Mouse (Mus musculus) stomach, postnatal 0 days (tissue): ENCODE results near the gene Wdr35. TPM values are rescaled to one million over a fixed set of nuclear protein-coding genes. Genes with fewer than 3 reads are reported as not detected.

ENCODE experiments used
- ATAC-seq: fragments of 200-750 bp; cut with Nextera tagmentation; 2 replicates; pipeline ENCODE4 v1.8.0; 2017; ENCODE audit not compliant: low FRiP score, low TSS enrichment
- DNase-seq: peaks from one replicate; pipeline ENCODE4 v3.0.0-alpha.2; 2016; ENCODE audit warnings: low spot score
- H3K27ac ChIP-seq: fragments of 300-500 bp; sonication (generic); replicated peaks from 2 replicates; pipeline ENCODE4 v1.5.1; 2014; ENCODE audit warnings: mild to moderate bottlenecking, control low read depth
- H3K27me3 ChIP-seq: fragments of 300-500 bp; sonication (generic); 2 replicates; pipeline ENCODE4 v1.6.1; 2014; ENCODE audit warnings: low read length; ENCODE audit not compliant: control insufficient read depth, insufficient read depth
- H3K36me3 ChIP-seq: fragments of 300-500 bp; sonication (generic); 2 replicates; pipeline ENCODE4 v1.6.1; 2014; ENCODE audit warnings: low read length, mixed read lengths; ENCODE audit not compliant: control insufficient read depth, insufficient read depth
- H3K4me1 ChIP-seq: fragments of 300-500 bp; sonication (generic); replicated peaks from 2 replicates; pipeline ENCODE4 v1.6.1; 2014; ENCODE audit warnings: antibody characterized with exemption; ENCODE audit not compliant: control insufficient read depth, insufficient read depth
- H3K4me2 ChIP-seq: fragments of 300-500 bp; sonication (generic); replicated peaks from 2 replicates; pipeline ENCODE4 v1.6.1; 2014; ENCODE audit warnings: low read depth, mild to moderate bottlenecking, control low read depth, moderate library complexity
- H3K4me3 ChIP-seq: fragments of 300-500 bp; sonication (generic); 2 replicates; pipeline ENCODE4 v1.5.1; 2014; ENCODE audit warnings: low read depth, low read length, control low read depth
- H3K9ac ChIP-seq: fragments of 300-500 bp; sonication (generic); 2 replicates; pipeline ENCODE4 v1.6.1; 2014; ENCODE audit warnings: mild to moderate bottlenecking, low read length, control low read depth, mixed read lengths
- H3K9me3 ChIP-seq: fragments of 300-500 bp; sonication (generic); 2 replicates; pipeline ENCODE4 v1.6.1; 2016; ENCODE audit warnings: low read length; ENCODE audit not compliant: control insufficient read depth
- CTCF ChIP-seq: IDR thresholded peaks from 2 replicates; pipeline ENCODE4 v1.5.1; 2016; ENCODE audit warnings: antibody characterized with exemption, low read depth, mild to moderate bottlenecking, moderate library complexity
- EP300 ChIP-seq: optimal IDR thresholded peaks from 2 replicates; pipeline ENCODE3; 2016; ENCODE audit warnings: antibody characterized with exemption
- WGBS: fragments of 180-500 bp; shearing (Covaris S2); extraction: QIAGEN DNeasy Blood & Tissue Kit; methylation state at CpG from one replicate; pipeline ENCODE4 v1.1.7; 2014; 5-methylcytosine and 5-hydroxymethylcytosine counted together
- polyA plus RNA-seq: library from polyadenylated mRNA; unstranded; fragments of >200 nt; fragmentation: Nextera tagmentation; extraction: Ambion mirVana; gene quantifications from 2 replicates; pipeline ENCODE4 v1.2.1, GENCODE M21; 2015

The Wdr35 gene
- polyA plus RNA-seq, 1 experiment from 2014 or later, result 4.8 TPM

- no peak overlapping the region for H3K4me2 ChIP-seq
- H3K27ac ChIP-seq, result no peak overlapping the region
- ATAC-seq (no peak), DNase-seq (no peak)
- no peaks in the 10 kb centered on the region for H3K9me3 ChIP-seq
- no peaks in the 10 kb centered on the region for H3K27me3 ChIP-seq
- TF ChIP-seq EP300 (no peak), CTCF (no peak)
- no peak overlapping the region for H3K9ac ChIP-seq
- no peak overlapping the region for H3K4me3 ChIP-seq
- H3K4me1 ChIP-seq, result no peaks in the 10 kb centered on the region
- H3K36me3 ChIP-seq, result no peaks in the 10 kb centered on the region
- WGBS, result 46% methylated on average over 11 of the region's 11 CpGs
Observed at GRCm38 (mm10) chr12:9055269-9055668, 81.6 kb downstream of the Wdr35 start.

- TF ChIP-seq EP300 (no peak), CTCF (no peak)
- Histone ChIP-seq H3K9ac (no peak overlapping the region), H3K36me3 (no peaks in the 10 kb centered on the region), H3K27me3 (no peaks in the 10 kb centered on the region), H3K27ac (no peak overlapping the region), H3K4me2 (no peak overlapping the region), H3K4me3 (no peak overlapping the region), H3K4me1 (no peaks in the 10 kb centered on the region), H3K9me3 (no peaks in the 10 kb centered on the region)
- no peak for DNase-seq
- no peak for ATAC-seq
- WGBS, result 73% methylated on average over 3 of the region's 3 CpGs
Observed at GRCm38 (mm10) chr12:9059502-9059901, 85.8 kb downstream of the Wdr35 start.

- Histone ChIP-seq H3K4me1 (no peaks in the 10 kb centered on the region), H3K9me3 (no peaks in the 10 kb centered on the region), H3K36me3 (no peaks in the 10 kb centered on the region), H3K27ac (no peak overlapping the region), H3K27me3 (no peaks in the 10 kb centered on the region), H3K9ac (no peak overlapping the region), H3K4me3 (no peak overlapping the region), H3K4me2 (no peak overlapping the region)
- TF ChIP-seq EP300 (no peak), CTCF (no peak)
- ATAC-seq, result no peak
- 76% methylated on average over 9 of the region's 9 CpGs for WGBS
- no peak for DNase-seq
Observed at GRCm38 (mm10) chr12:9059965-9060364, 86.3 kb downstream of the Wdr35 start.

DNA sequence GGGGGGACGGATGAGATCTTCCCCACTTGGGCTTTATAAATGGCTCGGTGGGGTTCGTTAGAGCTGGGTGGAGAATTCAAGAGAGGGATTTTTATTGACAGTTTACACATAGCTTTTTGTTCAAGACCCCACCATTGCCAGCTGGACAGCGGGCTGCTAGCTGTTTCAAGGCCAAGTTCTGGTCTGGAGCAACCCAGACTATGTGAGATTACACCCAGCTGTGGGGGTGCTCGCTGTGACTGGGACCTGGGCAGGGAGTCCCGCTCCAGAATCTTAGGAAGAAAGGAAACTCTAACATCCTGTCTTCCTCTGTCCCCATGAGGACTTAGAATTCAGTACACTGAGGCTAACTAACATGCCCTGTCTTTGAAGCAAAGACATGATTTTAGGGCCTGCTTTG lies 89.9 kb downstream of the Wdr35 start:
- WGBS, result 63% methylated on average over 6 of the region's 6 CpGs
- DNase-seq, result no peak
- no peak for ATAC-seq

GRCm38 (mm10) chr12:9071058-9071457 lies 97.4 kb downstream of the Wdr35 start:
- no peak overlapping the region for H3K4me2 ChIP-seq

More for the DNA sequence above, 89.9 kb downstream of the Wdr35 start:
- H3K4me1 ChIP-seq, result no peaks in the 10 kb centered on the region
- no peak overlapping the region for H3K4me3 ChIP-seq
- no peak overlapping the region for H3K27ac ChIP-seq
- no peaks in the 10 kb centered on the region for H3K36me3 ChIP-seq
- H3K9ac ChIP-seq, result no peak overlapping the region
- H3K9me3 ChIP-seq, result no peaks in the 10 kb centered on the region
- no peak overlapping the region for H3K4me2 ChIP-seq
- H3K27me3 ChIP-seq, result no peaks in the 10 kb centered on the region
- TF ChIP-seq EP300, result no peak
- TF ChIP-seq CTCF, result no peak

DNA sequence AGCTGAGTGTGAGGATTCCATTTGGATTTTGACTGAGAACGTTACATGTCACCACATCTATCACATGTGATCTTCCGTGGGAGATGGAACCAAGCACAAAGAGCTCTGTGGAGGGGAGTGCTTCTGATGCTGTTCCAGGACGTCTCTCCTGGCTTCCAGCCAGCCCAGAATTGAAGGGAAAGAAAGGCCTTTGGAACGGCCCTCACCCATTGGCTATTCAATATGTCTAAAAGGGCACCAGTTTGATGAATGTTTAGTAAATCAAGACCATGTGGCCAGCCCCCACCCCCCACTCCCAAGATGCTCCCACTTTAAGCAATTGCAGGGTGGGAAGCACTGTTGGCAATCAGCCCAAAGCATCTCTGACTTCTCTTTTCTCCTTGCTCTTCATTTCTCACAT lies 97.8 kb downstream of the Wdr35 start:
- Histone ChIP-seq H3K27ac (no peak overlapping the region), H3K9me3 (no peaks in the 10 kb centered on the region), H3K4me1 (no peaks in the 10 kb centered on the region), H3K27me3 (no peaks in the 10 kb centered on the region), H3K9ac (no peak overlapping the region), H3K4me3 (no peak overlapping the region), H3K4me2 (no peak overlapping the region), H3K36me3 (no peaks in the 10 kb centered on the region)
- TF ChIP-seq EP300 (no peak), CTCF (no peak)
- DNase-seq (no peak), ATAC-seq (no peak)
- 31% methylated on average over 4 of the region's 4 CpGs for WGBS

More at GRCm38 (mm10) chr12:9071058-9071457, 97.4 kb downstream of the Wdr35 start:
- Histone ChIP-seq H3K27ac (no peak overlapping the region), H3K4me3 (no peak overlapping the region), H3K27me3 (no peaks in the 10 kb centered on the region), H3K4me1 (no peaks in the 10 kb centered on the region), H3K9me3 (no peaks in the 10 kb centered on the region), H3K9ac (no peak overlapping the region), H3K36me3 (no peaks in the 10 kb centered on the region)
- WGBS, result 88% methylated on average over 1 of the region's 1 CpGs
- TF ChIP-seq EP300 (no peak), CTCF (no peak)
- no peak for ATAC-seq
- no peak for DNase-seq
